Mouse (Mus musculus) spleen, postnatal 36 days (tissue): ENCODE measurements at regions not wholly inside any gene's neighbourhood (a gene's known extent, or its start where the extent isn't known, plus 50 kb on each side); places are given as distances from the start of the nearest gene placed in this dataset.
A peak's percentile ranks its signal among the peaks of the same experiment; 100 is the strongest.

ENCODE experiments used
- DNase-seq, 2 experiments: peaks; one replicate each; pipeline ENCODE4 v3.0.0; 2022; ENCODE audit warnings: low spot score in 2 of 2, mixed read lengths in 1 of 2

DNA sequence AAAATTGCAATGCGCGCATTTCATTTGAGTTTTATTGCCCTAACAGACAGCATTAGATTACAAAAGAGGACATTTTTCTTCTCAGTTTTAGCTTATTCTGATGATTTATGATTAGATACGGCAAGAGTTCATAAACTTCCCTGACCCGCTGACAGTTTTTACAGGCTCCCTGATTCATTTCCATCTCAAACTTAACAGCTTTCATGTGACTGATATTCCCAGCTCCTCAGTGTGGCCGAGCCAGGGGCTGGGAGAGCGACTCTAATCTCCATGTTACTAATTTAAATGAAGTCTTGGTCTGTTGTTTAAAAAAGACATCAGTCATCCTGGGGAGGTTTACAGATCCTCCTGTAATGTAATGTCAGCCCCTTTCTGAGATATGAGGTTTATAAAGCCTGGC is 355.5 kb upstream of the Prox1 start:
- no peak for DNase-seq

DNA sequence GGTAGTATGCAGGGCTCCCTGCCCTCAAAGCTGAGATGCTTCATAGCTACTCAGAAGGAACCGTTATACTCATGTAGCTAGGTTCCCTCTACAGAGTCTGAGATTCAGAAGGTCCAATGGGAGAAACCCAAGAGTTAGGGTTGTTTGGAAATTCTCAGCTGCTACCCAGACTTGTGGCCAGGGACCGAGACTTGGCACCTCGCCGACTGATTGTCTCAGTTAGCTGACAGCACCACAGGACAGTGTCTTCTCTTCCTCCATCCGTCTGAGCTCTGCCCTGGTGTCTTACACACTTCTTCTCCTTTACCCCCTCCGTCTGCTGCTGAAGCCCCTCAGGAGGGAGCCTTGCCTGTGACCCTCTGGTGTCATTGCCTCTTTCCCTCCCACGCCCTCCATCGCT is 329.6 kb upstream of the Prox1 start:
- DNase-seq: no peak

DNA sequence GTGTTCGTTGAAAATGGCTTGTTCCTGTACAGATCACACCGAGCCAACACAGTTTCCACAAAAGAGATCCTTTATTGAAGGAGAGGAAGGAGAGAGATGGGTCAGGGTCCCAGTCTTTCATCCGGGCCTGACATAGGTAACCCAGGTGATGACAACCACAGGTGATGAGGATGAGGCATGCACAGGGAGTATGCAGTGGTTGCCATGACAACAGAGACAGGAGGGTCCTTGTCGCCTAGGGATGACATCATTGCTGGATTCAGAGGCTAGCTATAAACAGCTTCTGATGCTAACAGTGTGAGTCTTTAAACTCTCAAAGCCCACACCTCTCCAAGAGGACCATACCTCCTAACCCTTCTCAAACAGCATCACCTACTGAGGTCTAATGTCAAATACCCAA is 327.0 kb upstream of the Prox1 start:
- no peak for DNase-seq

DNA sequence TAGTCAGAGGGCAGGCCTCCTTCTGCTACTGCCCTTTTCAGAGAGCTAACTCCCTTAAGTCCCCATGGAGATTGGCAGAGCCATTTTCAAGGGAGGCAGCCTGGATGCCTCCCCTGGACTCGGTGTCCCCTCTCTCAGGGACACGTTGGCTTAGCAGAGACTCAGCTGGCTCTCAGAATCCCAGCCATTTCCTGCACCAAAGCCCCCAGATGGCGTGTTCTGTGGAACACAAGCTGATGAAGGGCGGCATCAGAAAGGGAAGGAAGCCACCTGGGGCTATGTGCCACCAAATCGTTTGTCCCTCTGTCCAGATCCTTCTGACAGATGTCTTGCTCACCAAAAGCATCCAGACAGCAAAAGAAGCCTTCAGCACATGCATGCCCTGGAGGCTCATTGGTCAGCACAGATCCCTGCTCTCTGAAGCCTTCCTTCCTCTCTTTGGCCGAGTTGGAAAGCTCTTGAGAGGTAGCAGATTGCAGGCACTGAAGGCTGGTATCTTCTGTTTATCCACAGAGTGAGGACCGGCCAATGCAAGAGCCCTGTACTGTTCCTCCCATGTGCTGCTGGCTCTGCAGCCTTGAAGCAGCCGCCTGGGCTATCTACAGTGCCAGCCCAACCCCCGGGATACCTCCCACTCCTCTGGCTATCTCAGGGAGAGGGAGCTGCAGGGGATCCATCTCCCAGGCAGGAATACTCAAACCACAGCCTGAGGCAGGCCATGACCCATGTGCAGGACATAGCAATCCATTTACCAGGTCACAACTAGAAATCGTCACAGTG is 325.4 kb upstream of the Prox1 start:
- DNase-seq: no peak

DNA sequence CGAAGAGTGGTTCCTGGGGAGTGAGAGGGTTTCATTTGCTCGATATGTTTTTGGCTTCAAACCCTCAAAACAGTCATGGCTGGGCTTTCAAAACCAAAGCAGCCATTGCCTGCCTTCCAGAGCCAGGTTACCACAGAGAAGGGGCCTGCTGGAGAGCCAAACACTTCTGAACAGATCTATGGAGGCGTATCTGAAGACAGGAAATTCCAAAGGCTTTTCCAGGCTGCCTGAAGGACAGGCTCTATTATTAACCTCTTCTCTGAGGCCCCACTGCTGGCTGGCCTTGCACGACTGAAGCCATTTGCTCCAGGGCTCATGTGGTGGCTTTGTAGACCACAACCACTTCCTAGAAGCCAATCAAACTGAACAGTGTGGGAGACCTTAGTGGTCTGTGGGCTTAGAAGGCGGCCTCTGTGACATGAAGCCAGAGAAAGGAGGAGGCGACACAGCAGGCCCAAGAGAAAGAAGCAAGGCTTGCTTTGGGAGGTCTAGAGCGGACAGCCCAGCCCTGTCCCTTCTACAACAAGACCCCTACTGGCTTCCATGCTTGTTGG is 316.1 kb upstream of the Prox1 start:
- no peak for DNase-seq

DNA sequence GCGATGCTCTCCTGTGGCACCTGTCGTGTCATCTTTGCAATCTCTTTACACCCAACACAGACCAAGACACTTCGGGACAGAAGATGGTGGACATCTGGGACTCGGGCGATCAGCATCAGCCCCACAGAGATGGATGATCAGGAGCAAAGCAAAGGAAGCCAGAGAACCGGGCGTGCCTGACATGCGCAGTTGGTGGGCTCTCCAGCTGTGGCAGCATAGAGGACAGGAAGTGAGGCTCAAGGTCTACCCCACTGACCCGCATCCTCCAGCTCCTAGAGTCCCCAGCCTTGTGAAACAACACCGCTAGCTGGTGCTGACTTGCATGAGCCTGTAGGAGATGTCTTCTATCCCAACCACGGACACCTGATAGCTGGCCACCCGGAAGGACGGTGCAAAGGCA is 312.9 kb upstream of the Prox1 start:
- no peak for DNase-seq

DNA sequence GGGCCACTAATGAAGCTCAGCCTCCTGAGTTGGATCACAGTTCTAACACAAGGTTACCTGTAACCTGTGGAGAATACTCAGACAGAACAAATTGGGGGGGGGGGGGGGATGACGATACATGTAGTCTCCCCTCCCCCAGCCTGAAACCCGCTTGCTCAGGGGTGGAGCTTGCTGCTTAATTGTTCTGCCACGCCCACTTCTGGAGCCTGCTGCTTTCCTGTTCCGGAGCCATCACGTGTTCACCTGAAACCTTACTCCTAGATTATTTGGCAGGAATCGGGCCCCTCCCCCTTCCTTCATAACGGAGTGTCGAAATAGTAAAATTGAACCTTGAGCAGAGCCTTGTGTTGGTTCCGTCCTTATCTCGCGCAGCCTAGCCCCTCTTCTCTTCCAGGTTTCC is 310.6 kb upstream of the Prox1 start:
- no peak for DNase-seq

DNA sequence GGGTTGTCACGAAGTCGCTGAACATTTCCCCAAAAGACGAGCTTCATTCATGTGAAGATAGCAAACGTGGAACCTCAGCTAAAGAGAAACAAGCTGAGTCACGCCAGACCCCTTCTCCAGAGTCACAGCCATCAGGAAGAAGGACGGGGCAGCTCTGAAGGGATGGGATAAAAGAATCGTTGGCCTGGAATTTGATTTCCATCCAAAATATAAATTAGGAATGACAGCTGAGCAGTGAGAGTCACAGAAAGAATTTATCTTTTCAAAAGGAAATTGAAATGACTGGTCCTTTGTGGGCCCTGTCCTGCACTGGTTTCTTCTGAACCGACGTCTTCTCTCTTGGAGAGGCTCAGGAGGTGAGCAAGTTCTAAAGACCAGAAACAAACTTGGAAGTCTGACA is 310.1 kb upstream of the Prox1 start:
- DNase-seq: no peak

DNA sequence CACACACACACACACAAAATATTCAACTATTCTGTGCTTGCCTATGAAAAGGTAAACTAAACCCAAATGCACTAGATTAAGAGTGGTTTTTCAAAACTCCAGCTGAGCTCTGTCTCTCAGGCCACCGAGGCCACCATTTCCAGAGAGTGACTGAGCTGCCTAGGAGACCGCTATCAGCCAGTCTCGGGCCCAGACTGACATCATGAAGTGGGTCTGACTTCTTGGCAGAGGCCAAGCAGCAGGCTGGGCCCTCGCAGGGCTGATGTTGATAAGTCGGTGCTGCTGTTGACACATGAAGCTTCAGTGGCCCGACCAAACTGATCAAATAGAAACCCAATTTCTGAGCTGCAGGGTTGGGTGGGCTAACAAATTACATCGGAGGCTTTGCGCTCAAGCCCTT is 302.2 kb upstream of the Prox1 start:
- DNase-seq: no peak

DNA sequence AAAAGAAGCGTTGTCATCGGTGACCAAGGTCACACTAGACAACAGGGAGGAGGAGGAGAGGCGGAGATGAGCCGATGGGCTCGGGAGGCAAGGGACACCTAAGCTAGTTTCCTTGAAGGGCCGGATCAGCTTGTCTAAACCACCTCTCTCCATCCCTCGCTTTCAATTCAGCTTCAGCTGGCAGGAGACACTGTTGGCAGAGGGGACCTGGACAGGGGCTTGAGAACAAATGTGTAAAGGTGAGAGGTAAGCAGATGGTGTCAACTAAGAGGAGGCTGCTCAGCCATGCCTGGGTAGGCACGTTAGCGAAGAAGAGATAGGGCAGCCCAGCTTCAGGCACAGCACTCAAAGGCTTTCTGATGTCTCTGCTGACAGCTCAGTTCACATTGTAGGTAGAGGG is 299.8 kb upstream of the Prox1 start:
- no peak for DNase-seq

DNA sequence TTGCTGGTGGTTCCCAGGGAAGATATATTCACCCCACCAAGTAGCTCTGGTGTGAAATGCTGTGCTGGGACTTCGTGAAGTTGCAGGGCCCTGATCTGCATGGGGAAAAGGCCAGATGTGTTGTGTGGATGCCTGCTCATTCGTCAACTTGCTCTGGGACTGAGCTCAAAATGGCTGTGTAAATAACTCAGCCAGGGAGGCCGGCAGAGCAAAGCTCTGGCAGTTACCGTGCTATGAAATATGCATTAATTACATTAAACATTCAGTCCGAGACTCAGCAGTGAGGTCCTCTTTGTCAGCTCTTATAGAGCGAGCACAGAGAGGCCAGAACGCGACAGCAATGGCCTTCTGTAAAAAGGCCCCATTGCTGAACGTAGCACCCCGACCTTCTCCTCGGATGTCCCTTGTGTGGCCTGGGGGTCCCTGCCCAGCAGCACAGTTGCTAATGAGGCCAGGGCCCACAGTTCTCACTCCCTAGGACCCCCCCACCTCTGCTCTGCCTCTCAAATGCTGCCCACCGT is 287.1 kb upstream of the Prox1 start:
- DNase-seq: no peak

DNA sequence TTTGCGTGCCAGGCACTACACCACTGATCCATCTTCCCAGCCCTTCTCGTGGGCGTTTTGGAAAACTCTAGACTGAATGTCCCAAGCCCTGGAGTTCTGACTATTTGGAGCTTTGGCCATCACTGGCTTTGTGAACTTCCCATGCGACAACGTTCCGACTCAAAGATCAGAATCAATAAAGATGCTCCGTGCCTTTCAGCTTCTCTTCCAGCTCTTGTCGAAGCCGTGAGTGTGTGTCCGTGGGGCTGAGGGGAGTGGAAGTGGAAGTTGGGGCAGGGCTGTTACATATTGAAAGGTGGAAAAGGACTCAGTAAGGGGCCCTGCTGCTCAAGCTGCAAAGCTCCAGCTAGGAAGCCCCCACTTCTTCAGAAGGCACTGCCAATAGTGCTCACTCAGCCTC is 283.0 kb upstream of the Prox1 start:
- no peak for DNase-seq

DNA sequence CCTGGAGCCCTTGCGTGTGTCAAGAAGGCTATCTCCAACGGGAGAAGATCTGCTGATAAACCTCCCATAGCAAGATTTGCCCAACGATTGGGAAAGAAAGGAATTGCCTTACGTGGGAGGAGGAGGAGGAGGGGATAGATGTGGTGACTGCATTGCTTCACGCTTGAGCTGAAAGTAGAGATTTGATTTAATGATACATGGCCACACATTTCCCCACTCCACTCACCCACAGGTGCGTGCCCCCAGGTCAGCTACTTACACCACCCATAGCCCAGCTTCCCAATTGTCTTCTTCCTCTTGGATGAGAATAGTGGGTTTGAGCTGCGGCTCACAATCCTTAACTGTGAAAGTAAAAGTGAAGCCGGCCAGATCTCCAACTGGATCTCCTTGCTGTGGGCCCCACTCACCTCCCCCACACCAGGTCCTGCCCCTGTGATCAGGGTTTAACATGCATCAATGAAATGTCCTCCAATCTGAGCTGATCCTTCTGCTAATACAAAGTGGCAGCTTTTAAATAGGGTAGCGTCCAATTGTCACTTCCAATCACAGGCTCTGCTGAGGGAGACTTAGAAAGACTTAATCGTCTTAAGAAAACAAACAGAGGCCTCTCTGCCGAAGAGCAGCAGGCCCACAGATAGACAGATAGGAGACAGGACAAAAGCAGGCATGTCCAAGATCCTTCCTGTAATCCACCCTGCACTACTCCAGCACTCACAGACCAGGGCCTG is 281.8 kb upstream of the Prox1 start:
- DNase-seq: no peak

DNA sequence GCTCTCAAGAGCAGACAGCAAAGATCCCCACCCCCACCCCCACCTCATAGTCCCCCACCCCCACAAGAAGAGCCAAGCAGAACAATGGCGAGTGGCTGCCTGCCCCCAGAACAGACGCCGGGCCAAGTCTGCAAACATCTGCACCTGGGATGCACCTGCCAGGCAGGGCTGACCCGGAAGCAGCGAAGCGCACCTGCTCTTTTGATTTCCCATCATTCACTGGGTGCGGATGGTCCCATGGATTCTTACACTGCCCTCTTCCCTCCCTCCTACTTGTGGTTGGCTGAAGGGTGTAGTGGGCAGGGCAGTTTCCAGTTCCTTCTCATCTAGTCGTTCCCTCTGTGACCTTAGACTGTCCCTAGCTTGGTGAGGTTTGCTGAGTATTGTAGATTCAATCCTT is 277.7 kb upstream of the Prox1 start:
- no peak for DNase-seq

DNA sequence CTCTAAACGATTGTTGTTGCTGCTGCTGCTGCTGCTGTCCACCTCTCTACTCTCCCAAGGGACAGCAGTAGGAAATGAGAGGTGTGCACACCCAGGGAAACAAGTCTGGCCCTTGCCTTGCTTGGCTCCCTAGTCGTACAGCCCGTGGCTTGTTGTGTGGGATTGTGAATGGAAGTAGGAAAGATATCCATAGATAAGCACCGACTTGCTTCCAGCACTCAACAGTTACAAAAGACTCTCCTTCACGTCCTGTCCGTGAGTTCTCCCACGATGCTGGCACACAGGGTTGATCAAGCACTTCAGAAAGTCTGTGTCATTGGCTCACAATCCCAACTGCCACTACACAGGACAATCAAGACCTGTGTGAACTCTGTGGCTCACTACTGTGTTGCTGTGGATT is 276.7 kb upstream of the Prox1 start:
- no peak for DNase-seq

DNA sequence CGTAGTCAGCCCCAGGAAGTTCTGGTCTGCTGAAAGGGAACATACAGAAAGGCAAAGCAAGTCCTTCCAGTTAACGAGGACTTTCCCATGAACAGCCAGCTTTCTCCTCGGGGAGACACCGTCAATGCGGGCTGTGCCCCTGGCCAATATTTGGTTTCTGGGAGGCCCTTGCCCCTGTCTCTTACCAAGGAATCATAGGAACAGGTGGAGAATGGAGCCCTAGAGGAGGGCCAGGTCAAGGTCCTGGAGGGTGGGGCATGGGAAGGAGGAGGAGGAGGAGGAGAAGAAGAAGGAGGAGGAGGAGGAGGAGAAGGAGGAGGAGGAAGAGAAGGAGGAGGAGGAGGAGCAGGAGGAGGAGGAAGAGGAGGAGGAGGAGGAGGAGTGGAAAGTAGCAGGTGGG is 276.2 kb upstream of the Prox1 start:
- DNase-seq: no peak

DNA sequence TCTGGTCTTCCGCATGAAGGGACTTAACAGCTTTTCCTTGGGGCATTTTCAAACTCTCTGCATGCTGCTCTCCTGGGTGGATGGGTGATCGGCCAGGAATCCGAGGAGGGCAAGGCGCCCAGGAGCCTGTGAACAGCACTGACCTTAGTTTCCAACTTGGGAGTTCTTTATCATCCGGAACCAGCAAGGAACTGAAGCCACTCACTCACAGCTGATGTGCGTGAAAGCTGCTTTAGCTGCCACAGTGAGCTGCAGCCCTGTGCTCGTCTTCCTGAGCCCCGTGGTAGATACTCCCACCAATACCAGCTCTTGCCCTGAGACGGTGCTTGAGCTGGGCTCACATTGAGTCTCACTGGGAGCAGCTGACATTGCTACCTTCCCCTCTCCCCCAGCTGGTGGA is 273.9 kb upstream of the Prox1 start:
- DNase-seq: no peak

DNA sequence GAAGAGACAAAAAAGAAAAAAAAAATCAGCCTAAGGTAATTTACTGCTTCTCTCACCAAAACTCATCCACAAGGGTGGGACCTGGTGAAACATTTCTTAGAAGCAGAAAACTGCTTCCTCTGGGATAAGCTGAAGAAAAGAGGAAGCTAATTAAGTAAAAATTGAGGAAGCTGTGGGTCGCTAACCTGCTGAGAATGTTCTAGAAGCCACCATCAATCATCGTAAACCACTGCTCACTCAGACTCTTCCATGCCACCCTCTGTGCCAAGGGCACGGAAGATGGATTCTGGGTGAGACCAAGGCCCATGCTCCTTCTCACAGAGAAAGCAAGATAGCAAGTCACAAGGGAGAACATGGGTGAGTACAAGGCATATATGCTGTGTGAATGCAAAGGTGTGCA is 272.7 kb upstream of the Prox1 start:
- no peak for DNase-seq

DNA sequence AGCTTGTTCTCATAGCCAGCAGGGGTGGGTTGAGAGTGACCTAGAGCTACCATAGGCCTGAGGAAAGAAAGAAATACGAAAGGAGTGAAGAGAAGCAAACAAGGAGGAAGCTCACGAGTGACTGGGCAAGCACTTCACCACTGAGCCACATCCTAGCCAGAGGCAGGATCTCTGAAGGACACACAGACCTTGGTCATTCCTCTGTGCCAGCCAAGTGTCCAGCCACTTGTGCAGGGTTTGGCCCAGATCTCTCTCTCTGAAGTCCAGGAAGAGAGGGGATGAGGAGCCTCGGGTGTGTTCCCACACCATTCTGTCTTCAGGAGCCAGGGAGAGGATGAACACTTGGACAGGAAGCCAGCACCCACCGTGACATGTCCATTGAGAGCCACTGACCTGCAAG is 271.7 kb upstream of the Prox1 start:
- no peak for DNase-seq

DNA sequence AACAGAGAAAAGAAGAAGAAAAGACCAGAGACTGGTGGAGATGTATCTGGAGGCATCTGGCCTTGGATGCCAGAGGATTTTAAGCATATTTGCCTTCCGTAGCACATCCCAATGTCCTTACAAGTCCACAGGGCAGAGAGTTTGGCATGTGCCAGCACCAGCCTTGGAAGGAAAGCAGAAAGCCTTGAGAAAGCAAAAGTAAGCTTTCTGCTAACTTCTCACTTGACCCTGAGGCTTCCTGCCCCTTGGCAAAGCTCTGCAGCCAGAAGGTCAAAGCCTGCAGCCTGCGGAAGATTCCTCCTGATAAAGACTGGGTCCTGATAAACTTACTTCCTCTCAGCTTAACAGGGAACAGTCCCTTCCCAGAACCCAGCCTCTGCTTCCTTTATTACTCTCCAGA is 268.3 kb upstream of the Prox1 start:
- peak in 1 of 2 experiments; percentile 4 for DNase-seq

DNA sequence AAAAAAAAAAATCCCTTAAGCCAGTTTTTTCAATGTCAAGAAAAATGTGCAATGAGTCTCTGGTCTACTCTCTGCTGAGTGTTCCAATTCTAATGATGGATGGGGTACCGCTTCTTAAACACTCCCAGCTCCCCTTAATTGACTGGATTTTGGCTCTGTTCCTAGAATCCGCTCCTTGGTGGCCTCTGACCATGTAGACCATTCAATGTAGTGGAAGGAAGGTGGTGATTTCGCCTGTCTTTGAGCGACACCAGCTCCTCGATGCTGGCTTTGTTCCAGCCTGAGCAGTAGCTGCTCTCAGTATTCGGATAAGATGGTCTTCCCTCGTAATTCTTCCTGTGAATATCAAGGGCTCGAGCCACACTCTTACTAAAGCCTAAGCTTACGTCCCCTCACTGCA is 252.4 kb upstream of the Prox1 start:
- no peak for DNase-seq

DNA sequence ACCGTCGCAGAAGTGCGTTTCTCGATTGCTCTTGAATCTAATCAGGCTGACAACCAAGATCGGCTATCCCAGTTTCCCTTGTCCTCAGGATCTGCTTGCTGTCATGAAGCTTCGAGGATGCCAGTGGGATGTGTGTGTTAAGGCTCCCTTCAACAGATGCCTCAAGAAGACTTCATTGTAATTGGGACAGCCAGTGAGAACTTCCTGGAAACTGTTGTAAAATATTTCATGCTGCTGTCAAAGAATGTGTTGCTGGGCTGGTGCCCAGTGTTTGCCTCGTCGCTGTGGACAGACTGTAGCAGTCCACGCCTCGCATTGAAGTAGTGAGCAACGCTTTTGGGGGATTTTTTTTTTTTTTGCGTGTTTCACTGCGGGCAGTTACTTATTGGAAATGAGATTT is 249.2 kb upstream of the Prox1 start:
- no peak for DNase-seq

DNA sequence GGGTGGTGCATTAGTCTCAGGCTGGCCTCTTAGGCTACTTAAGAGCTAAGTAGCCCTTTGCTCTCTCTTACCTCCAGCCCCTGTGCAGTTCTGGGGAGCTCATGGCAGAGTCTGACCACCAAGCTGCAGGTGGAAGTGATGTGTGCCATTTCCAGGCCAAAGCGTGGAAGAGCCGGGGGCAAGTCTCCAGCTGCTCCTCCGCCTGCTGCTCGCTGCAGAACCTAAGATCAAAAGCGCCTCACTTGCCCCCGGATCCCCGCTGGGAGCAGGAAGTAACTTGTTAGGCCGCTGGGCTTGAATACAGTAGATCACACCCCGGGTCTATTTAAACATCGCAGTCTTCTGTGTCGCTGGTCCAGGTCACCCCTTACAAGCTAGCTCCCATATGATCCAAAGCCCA is 246.8 kb upstream of the Prox1 start:
- DNase-seq: no peak
